Mouse (Mus musculus): ENCODE results near the gene Ccdc38. TPM values are rescaled to one million over a fixed set of nuclear protein-coding genes. Genes with fewer than 3 reads are reported as not detected.

Ccdc38 gene
- total RNA-seq, 2 experiments from 2014 or later = not detected

DNA sequence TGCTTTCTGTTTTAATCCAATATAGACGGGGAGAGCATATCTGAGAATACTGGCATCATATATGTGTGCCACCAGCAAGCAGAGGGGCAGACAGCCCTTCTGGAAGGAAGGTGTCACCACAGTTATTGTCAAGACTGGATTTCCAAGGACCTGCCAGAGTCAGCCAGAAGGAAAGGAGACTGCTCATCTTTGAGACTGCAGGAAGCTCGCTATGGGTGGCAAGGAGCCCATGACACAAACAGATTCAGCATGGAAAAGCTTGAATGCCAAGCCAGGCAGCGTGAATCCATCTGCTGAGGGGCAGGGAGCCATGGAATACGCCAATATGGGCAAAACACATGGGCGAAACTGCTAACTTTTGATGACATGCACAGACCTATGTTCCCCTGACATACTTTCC, 93.1 kb downstream of the Ccdc38 start:
- no peak for TF ChIP-seq CTCF (conservative IDR thresholded peaks at IDR 0.05)
- peak; percentile 8 to 28 for DNase-seq (ENCODE audit: low spot score in 2 of 2)
- Histone ChIP-seq H3K4me3 (no peak overlapping the region), H3K27ac (no peak overlapping the region)

Other genes starting within 250 kb of the Ccdc38 start
- gene Elk3, start 229.5 kb upstream of the Ccdc38 start, total RNA-seq (2021) = 1 to 10 TPM; 8.9 to 9.7 TPM
- 10 to 100 TPM; 51.4 to 59.6 TPM for gene Lta4h, start 87.2 kb upstream of the Ccdc38 start, total RNA-seq (2021)
- gene Hal, start 51.9 kb upstream of the Ccdc38 start, total RNA-seq (2021) = under 1 TPM; 0.08 to 0.15 TPM
- under 1 TPM; 0.28 to 0.37 TPM for gene Amdhd1, start 599 bp upstream of the Ccdc38 start, total RNA-seq (2021)
- 10 to 100 TPM; 11.5 to 12.6 TPM for gene Snrpf, start 49.1 kb downstream of the Ccdc38 start, total RNA-seq (2021)
- gene Ntn4, start 100.0 kb downstream of the Ccdc38 start, total RNA-seq (2021) = 1 to 10 TPM; 5.5 to 7.8 TPM